Mouse (Mus musculus) intestine, postnatal 0 days (tissue): ENCODE measurements around the gene Ccdc24. TPM values are rescaled to one million over a fixed set of nuclear protein-coding genes. Genes with fewer than 3 reads are reported as not detected.

Source experiments
- ATAC-seq: fragments of 200-750 bp; cut with Nextera tagmentation; 2 replicates; pipeline ENCODE4 v1.8.0; 2017; ENCODE audit warnings: mild to moderate bottlenecking, moderate TSS enrichment, moderate library complexity
- H3K27ac ChIP-seq: fragments of 300-500 bp; sonication (generic); 2 replicates; pipeline ENCODE4 v1.5.1; 2014; ENCODE audit warnings: mild to moderate bottlenecking, low read depth, low read length, moderate library complexity
- H3K27me3 ChIP-seq: fragments of 300-500 bp; sonication (generic); replicated peaks from 2 replicates; pipeline ENCODE4 v1.6.1; 2014; ENCODE audit warnings: low read length, mixed read lengths; ENCODE audit not compliant: control insufficient read depth, insufficient read depth
- H3K36me3 ChIP-seq: fragments of 300-500 bp; sonication (generic); 2 replicates; pipeline ENCODE4 v1.6.1; 2014; ENCODE audit warnings: mild to moderate bottlenecking, moderate library complexity; ENCODE audit not compliant: control insufficient read depth, insufficient read depth
- H3K4me1 ChIP-seq: fragments of 300-500 bp; sonication (generic); replicated peaks from 2 replicates; pipeline ENCODE4 v1.6.1; 2014; ENCODE audit warnings: antibody characterized with exemption, low read length, mixed read lengths; ENCODE audit not compliant: control insufficient read depth, insufficient read depth
- H3K4me2 ChIP-seq: fragments of 300-500 bp; sonication (generic); replicated peaks from 2 replicates; pipeline ENCODE4 v1.6.1; 2014; ENCODE audit warnings: low read depth, mild to moderate bottlenecking, moderate library complexity
- H3K4me3 ChIP-seq: fragments of 300-500 bp; sonication (generic); 2 replicates; pipeline ENCODE4 v1.5.1; 2014; ENCODE audit warnings: low read depth, low read length
- H3K9ac ChIP-seq: fragments of 300-500 bp; sonication (generic); 2 replicates; pipeline ENCODE4 v1.6.1; 2014; ENCODE audit warnings: mild to moderate bottlenecking, low read depth, low read length
- H3K9me3 ChIP-seq: fragments of 300-500 bp; sonication (generic); 2 replicates; pipeline ENCODE4 v1.6.1; 2016; ENCODE audit warnings: mixed run types; ENCODE audit not compliant: control insufficient read depth
- CTCF ChIP-seq: sonication (generic); IDR thresholded peaks from 2 replicates; pipeline ENCODE4 v1.5.1; 2016; ENCODE audit warnings: low read depth, mild to moderate bottlenecking, control low read depth, antibody characterized with exemption, moderate library complexity
- WGBS: fragments of 180-500 bp; shearing (Covaris S2); extraction: QIAGEN DNeasy Blood & Tissue Kit; methylation state at CpG from one replicate; pipeline ENCODE4 v1.1.7; 2014; 5-methylcytosine and 5-hydroxymethylcytosine counted together
- polyA plus RNA-seq: library from polyadenylated mRNA; unstranded; fragments of >200 nt; fragmentation: Nextera tagmentation; extraction: Ambion mirVana; gene quantifications from 2 replicates; pipeline ENCODE4 v1.2.1, GENCODE M21; 2015

Ccdc24 gene
- polyA plus RNA-seq, 1 experiment from 2014 or later = 0.64 TPM

GRCm38 (mm10) chr4:117846261-117846660, 26.1 kb downstream of the Ccdc24 start:
- Histone ChIP-seq H3K9me3 (no peaks in the 10 kb centered on the region), H3K27me3 (no peaks in the 10 kb centered on the region), H3K27ac (no peak overlapping the region), H3K4me3 (no peak overlapping the region), H3K4me1 (no peaks in the 10 kb centered on the region), H3K9ac (no peak overlapping the region), H3K4me2 (no peak overlapping the region), H3K36me3 (no peaks in the 10 kb centered on the region; the same call in 1 of the 2 replicates)
- ATAC-seq = no peak
- 95% methylated on average over 4 of the region's 4 CpGs for WGBS
- TF ChIP-seq CTCF = no peak

GRCm38 (mm10) chr4:117845316-117845715, 27.0 kb downstream of the Ccdc24 start:
- Histone ChIP-seq H3K4me2 (no peak overlapping the region), H3K36me3 (no peaks in the 10 kb centered on the region; the same call in 1 of the 2 replicates)
- no peak for ATAC-seq

GRCm38 (mm10) chr4:117844467-117844866, 27.9 kb downstream of the Ccdc24 start:
- WGBS = 86% methylated on average over 5 of the region's 5 CpGs
- no peak for ATAC-seq

More at GRCm38 (mm10) chr4:117845316-117845715, 27.0 kb downstream of the Ccdc24 start:
- H3K9ac ChIP-seq = no peak overlapping the region
- H3K4me1 ChIP-seq = no peaks in the 10 kb centered on the region
- no peaks in the 10 kb centered on the region for H3K9me3 ChIP-seq
- 84% methylated on average over 11 of the region's 11 CpGs for WGBS
- H3K27ac ChIP-seq = no peak overlapping the region
- H3K4me3 ChIP-seq = no peak overlapping the region
- TF ChIP-seq CTCF = no peak
- H3K27me3 ChIP-seq = no peaks in the 10 kb centered on the region

GRCm38 (mm10) chr4:117843101-117843500, 29.3 kb downstream of the Ccdc24 start:
- no peak for ATAC-seq
- no peak overlapping the region for H3K27ac ChIP-seq
- no peaks in the 10 kb centered on the region for H3K9me3 ChIP-seq
- no peak overlapping the region for H3K4me2 ChIP-seq
- no peaks in the 10 kb centered on the region for H3K4me1 ChIP-seq
- no peaks in the 10 kb centered on the region for H3K27me3 ChIP-seq
- H3K9ac ChIP-seq = no peak overlapping the region
- no peak for TF ChIP-seq CTCF
- no peak overlapping the region for H3K4me3 ChIP-seq
- 87% methylated on average over 5 of the region's 5 CpGs for WGBS
- no peaks in the 10 kb centered on the region for H3K36me3 ChIP-seq

More at GRCm38 (mm10) chr4:117844467-117844866, 27.9 kb downstream of the Ccdc24 start:
- Histone ChIP-seq H3K9me3 (no peaks in the 10 kb centered on the region), H3K9ac (no peak overlapping the region), H3K4me3 (no peak overlapping the region), H3K4me1 (no peaks in the 10 kb centered on the region), H3K4me2 (no peak overlapping the region), H3K36me3 (no peaks in the 10 kb centered on the region), H3K27ac (no peak overlapping the region), H3K27me3 (no peaks in the 10 kb centered on the region)
- TF ChIP-seq CTCF = no peak

- 66% methylated on average over 3 of the region's 3 CpGs for WGBS
- TF ChIP-seq CTCF = no peak
Measured at GRCm38 (mm10) chr4:117841566-117841965, 30.8 kb downstream of the Ccdc24 start.

GRCm38 (mm10) chr4:117840821-117841220, 31.5 kb downstream of the Ccdc24 start:
- Histone ChIP-seq H3K27ac (no peak overlapping the region), H3K36me3 (no peaks in the 10 kb centered on the region), H3K4me1 (no peaks in the 10 kb centered on the region), H3K4me3 (no peak overlapping the region), H3K9me3 (no peaks in the 10 kb centered on the region), H3K27me3 (no peaks in the 10 kb centered on the region), H3K4me2 (no peak overlapping the region), H3K9ac (no peak overlapping the region)
- no peak for ATAC-seq
- WGBS = 95% methylated on average over 5 of the region's 5 CpGs
- TF ChIP-seq CTCF = no peak

More at GRCm38 (mm10) chr4:117841566-117841965, 30.8 kb downstream of the Ccdc24 start:
- Histone ChIP-seq H3K4me3 (no peak overlapping the region), H3K36me3 (no peaks in the 10 kb centered on the region), H3K4me2 (no peak overlapping the region), H3K27ac (no peak overlapping the region), H3K27me3 (no peaks in the 10 kb centered on the region), H3K9ac (no peak overlapping the region), H3K9me3 (no peaks in the 10 kb centered on the region), H3K4me1 (no peaks in the 10 kb centered on the region)
- ATAC-seq = no peak

- Histone ChIP-seq H3K27ac (no peak overlapping the region), H3K4me1 (no peaks in the 10 kb centered on the region), H3K9me3 (no peaks in the 10 kb centered on the region), H3K27me3 (0 out of 2 replicates have a peak, but pooled peaks cover 3% of the 10 kb centered on the region), H3K36me3 (no peaks in the 10 kb centered on the region), H3K4me3 (no peak overlapping the region), H3K4me2 (no peak overlapping the region), H3K9ac (no peak overlapping the region)
- 68% methylated on average over 6 of the region's 6 CpGs for WGBS
- no peak for ATAC-seq
- TF ChIP-seq CTCF = no peak
Measured at GRCm38 (mm10) chr4:117839366-117839765, 33.0 kb downstream of the Ccdc24 start.
